Mouse (Mus musculus) cerebellum, adult 11-12 months (tissue): Measurements from ENCODE around the gene Ttll2.
"Not testable (repeated sequence)": the region's sequence is repeated elsewhere in the genome, so short reads cannot be mapped to it uniquely, and the experiment has no call there.

ENCODE experiments used
- DNase-seq: peaks from one replicate; pipeline ENCODE4 v3.0.0; 2022

The Ttll2 gene

DNA sequence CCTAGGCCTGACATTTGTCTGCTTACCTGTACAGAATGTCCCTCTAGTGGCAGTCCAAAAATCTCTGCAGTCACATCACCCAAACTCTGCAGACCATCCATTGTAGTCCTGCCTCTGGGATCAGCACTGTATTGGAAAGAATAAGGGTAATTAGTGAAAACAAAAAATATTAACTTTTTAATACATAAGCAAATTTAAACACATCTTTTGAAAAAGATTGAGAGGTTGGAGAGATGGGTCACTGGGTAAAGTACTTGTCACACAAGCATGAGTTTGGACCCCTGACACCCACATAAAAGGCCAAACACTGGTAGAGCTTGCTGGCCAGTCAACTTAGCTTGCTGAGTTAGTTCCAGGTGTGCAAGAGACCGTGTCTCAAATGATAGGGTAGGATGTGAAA lies at the start of gene Ttll2:
TSS of gene Ttll2 (minus strand) at position 101 of the 400 bp plus-strand sequence.
- DNase-seq, result not testable (repeated sequence)

DNA sequence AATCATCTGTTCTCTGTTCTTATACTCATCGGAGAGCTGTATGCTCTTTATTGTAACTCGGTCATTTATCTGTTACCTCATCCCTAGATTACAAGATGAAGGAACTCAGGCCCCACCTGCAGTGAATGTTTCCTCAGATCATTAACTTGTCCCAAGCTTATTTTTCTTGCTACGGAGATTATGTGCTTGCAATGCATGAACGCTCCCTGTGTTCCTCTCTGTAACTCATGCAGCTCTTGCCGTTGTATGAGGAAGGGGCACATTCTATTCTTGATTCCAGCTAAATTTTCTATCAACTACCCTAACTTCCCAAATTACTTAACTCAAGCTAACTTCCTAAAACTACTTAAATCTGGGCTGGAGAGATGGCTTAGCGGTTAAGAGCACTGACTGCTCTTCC lies 47.3 kb upstream of the Ttll2 start:
- DNase-seq, result not testable (repeated sequence)

DNA sequence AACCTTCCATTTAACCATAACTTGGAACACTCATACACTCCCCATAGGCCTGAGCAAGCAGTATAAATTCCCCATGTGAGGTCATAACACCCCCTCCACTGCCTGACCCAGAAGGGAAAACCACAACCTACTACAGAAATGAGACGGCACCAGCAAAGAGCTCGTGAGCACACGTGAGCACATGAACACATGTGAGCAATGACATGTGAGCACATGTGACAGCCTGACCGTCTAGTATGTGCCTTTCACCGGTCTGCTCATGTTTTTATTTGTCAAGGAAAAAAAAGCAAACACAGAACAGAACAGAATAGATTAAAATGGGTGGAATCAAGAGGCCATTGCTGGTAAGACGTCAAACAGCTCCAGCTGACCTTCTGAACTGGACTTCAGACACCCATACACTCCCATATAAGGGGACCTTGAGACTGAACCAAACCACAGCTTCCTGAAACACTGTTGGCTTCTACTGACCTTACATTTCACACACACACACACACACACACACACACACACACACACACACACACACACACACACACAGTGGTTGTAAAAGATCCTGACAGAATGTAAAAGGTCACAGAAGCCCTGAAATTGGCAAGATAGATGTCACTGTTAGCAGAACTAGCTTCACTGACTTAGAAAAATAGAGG lies 45.8 kb upstream of the Ttll2 start:
- not testable (repeated sequence) for DNase-seq

DNA sequence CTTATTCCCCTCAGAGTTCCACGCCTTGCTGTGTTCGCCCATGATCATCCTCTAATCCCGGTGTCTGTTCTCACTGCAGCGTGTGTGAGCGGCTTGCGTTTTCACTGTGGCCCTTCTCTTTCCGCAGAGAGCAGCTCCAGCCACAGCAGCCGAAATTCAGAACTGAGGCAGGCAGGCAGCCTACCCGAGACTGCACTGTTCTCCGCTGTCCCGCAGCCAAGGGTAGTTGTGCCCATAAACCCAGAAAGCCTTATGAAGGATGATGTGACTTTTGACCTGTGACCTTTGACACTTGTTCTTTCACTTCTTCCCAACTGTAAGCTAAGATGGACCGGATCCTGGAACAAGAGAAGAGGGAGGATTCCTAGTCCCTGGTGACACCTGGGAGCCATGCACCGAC lies 44.6 kb upstream of the Ttll2 start:
- not testable (repeated sequence) for DNase-seq

DNA sequence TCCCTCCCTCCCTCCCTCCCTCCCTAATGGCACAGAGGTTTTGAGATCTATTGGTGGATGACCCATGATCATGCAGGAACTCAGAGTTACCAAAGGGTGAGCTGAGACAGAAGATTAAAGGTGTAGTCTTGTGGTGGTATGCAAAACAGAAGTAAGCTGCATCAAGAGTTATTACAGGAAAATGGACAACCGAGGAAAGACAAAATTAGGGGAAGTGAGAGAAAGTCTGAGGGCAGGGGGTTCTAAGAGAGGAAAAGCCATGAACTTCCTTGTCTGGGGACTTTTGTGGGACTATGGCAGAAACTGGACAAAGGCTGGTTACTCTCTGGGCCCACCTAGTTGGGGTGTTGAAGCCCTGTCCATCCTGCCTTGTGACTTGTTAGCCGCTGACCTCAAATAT lies 43.8 kb upstream of the Ttll2 start:
- DNase-seq, result not testable (repeated sequence)

DNA sequence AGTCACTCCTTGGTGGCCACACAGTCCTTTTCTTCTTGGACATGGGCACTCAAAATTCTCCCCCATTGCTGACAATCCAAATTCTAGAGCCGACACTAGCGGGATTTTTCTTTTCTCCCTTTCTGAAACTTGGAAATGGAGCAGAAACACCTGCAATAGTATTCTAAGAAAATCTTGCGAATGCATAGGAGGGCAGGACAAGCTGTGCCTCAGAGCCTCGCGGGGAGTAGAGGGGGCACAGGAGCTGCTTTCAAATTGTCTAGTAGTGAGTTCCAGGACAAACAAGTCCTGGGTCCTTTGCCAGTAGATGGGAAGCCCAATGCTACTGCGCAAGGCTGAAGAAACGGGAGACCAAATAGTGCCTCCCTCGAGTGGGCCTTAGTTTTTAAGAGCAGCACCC lies 43.2 kb upstream of the Ttll2 start:
- DNase-seq, result not testable (repeated sequence)

DNA sequence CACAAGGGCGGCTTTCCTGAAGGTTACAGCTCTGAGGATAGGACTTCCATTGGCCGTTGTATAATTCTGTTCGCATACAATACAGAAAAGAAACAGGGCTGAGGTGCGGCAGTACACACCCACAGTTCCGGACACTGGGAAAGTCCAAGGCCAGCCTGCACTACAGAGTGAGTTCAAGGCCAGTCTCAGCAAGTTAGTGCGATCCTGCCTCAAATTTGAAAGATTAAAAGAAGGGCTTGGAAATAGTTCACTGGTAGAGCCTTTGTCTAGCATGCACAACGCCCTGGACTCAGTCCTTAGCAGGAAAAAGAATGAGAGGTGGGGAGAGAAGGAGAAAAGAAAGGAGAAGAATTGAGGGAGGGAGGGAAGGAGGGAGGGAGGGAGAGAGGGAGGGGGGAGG lies 42.6 kb upstream of the Ttll2 start:
- not testable (repeated sequence) for DNase-seq

DNA sequence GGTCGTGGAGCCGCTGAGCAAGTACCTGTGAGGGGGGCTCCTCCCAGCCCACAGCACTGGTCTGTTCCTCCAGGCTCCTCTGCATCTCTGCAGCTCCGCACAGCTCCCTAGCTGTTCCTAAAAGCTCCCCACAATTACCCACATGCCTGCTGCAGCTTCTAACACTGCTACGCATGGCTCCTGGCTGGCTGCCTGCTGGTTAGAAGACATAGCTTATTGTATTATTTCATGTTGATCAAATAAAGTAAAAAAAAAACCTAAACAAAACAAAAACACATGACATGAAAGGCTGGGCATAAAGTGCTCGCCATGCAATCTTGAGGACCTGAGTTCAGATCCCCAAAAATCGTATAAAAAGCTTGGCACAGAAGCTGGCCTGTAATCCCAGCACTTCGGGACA lies 37.4 kb upstream of the Ttll2 start:
- DNase-seq, result not testable (repeated sequence)

DNA sequence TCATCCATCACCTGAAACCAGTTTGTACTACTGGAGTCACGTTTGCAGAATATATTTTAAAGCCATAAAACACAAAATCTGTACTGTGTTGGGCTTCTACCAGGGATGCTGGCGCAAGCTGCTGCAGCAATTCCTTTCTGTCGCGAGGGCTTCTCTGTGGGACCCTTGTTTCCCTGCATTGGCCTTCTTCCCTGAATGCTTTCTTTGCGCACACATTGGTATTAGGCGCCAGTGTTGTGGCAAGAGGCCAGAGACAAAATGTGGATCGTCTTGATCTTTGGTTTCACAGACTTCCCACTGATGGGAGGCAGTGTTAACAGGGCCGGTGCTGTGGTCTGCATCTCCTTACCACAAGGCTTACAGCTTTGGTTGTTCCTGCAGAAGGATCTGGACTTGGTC lies 36.5 kb upstream of the Ttll2 start:
- DNase-seq, result not testable (repeated sequence)

DNA sequence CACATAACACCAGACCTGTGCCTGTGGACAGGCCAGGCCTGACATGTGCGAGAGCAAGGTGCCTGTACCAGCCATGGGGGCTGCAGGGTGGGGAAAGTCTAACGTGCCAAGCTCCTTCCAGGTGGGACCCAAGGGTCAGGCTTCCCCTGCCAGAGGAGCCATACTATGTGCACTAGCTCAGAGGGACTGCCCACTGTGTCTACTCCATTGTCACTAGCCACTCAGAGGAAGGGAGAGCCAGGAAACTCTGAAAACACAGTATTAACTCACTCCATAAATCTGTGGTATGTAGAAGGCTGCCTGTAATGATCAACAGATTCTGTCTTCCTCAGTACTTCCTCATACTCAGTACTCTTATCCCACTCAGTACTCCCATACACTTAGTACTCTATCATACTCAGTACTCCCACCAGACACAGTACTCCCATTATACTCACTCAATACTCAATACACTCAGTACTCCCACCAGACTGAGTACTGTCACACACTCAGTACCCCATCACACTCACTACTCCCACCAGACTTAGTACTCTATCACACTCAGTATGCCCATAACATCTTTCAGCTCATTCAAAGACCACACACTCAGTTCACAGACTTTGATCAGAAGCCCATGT lies 36.0 kb upstream of the Ttll2 start:
- DNase-seq, result not testable (repeated sequence)

DNA sequence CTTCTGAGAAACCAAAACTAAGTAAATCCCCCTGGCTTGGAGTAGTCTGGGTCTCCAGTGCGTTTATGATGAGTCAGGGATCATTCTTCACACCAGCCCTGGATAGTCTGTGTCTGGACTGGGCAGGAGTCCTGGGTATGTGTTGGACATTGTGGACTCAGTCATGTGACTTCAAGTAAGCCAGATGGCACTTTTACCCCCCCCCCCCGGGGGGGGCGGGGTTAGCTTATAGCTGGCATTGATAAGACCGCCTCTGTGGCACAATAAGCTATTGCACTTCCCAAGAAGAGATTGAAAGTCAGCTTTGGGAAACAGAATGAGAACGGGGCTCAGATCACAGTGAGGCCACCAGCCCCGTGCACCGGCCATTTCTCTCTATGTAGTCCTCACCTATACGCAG lies 33.5 kb upstream of the Ttll2 start:
- DNase-seq, result not testable (repeated sequence)

DNA sequence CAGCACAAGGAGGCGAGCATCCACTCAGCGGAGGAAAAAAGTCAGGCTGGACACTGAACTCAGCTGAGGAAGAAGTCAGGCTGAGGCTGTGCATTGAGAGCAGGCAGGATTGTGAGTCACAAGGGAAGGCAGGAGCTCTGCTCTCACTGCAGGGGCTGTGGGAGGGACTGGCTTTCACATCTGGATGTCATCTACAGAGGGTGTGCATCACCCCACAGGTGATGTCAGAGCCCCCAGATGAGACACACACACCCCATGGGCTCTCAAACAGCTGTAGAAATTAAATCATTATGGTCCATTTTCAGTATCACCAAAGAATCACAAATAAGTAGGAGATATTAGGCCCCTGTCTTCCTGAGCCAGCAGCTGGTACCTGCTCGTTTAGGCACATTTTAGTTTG lies 32.9 kb upstream of the Ttll2 start, which contains the start of gene Unc93a2:
TSS of gene Unc93a2 (minus strand) at position 101 of the 400 bp plus-strand sequence.
- not testable (repeated sequence) for DNase-seq

DNA sequence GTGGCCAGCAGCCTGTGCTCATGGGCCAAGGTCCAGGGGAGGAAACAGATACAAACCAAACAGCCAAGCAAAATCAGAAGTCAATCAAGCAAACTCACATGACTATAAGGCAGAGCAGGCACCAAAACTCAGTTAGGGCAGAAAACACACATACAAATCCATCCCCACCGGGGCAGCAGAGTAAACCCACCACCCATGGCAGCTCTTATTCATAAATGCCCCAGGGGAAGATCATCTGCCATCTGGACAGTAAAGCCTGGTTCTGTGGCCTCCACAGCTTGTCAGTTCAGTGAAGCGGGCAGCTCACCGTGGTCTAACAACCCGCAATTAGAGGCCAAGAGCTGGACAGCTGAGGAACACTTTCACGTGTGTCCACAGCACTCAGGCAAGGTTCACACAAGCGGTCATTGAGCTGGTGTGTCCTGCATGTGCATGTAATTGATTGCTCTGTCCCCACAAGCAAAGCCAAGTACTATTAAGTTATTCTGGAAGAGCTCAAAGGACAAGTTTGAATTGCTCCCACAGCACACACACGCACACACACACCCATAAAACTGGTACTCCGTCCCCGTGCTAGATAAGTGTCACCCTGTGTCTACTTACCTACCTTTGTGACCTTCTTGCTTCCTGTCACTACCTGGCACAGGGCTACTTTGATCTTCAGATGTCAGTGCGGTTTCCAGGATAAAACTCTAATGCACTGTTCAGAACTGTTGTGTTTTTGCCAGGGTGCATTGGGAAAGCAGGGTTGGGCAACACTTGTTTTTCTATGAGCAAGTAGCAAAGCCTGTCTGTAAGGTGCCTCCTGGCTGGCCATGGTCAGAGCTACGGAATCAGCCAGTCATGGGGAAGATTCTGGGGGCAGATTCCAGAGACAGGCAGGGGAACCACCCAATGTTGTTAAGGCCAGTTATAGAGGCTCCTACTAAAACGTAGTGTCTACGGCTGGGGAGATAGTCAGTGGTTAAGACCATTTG lies 31.0 kb upstream of the Ttll2 start:
- DNase-seq, result not testable (repeated sequence)

DNA sequence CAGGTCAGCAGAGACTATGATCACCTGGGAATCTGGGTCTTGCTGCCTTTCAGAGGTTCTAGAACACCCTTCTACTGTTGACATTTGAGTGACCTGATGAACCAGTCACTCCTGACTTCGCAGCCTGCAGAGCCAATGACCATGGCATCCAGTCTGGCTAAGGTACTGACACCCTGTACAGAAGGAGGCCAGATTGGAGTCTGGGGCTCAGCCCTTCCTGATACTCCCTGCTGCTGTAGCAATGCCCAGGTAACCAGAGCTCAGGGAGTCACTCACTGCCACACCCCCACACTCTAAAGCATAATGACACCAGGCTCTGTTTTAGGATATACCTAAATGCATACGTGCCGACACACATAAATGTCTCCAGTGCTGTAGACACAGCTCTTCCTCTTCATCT lies 30.2 kb upstream of the Ttll2 start:
- not testable (repeated sequence) for DNase-seq

DNA sequence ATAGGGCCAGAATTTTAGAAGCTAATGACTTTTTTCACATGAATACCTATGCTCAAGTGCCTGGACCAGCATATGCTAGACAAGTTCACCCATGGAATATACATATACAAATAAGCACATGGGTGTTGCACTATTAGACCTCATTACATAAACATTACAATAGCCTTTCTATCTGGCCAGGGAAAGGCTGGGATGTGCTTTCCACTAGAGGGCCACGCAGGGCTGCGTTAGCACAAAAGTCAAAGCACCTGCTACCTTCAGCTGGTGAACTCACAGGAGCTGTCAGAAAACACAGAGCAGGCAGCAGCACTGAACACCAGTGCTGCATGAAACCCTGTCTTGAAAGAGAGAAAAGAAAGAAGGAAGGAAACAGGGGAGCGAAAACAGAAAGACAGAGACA lies 25.4 kb upstream of the Ttll2 start:
- not testable (repeated sequence) for DNase-seq

DNA sequence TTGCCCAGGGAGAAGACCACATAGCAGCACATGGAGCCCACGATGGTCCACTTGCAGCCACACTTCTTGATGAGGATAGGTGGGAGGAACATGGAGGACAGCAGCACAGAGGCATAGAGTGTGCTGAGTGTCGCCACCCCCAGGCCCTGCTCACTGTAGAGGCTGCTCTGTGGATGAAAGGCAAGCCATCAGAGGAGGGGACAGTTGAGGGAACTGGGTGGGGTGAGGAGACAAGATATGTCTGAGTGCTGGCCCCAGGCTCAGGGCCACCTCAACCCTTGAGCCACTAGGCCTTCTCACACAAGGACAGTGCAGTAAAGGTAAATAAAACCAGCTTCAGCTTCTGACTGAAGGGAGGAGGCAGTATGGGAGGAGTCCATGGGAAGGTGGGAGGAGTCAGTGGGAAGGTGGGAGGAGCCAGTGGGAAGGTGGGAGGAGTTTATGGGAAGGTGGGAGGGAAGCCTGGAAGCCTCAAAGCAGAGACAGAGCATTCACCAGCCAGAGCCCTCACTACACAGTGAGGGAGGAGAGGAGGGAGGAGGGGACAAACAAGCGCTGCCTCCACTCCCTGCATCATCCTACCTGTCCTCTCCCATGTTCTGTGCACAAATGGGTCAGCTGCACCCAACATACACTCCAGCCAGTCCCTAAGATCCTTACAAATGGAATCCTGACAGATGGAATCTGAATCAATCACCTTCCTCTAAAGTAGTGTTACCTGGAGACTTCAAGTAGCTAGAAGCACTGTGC lies 24.6 kb upstream of the Ttll2 start:
- not testable (repeated sequence) for DNase-seq

DNA sequence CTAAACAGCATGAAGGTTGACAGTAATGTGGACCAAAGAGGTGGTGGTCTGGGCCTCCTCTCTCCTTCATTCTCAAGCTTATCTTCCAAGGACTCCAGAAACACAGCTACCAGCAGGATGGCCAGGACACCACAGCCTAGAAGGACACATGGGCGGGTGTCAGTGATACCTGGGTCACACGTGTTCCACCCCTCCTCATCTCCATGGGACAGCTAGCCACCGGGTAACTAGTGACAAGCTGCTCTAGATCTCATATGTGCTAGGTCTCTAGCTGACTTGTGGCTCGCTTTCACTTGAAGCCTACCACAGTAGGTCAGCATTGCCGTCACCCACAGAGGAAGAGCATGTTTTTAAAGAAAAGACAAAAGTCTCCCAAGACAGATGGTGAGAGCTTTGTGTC lies 19.4 kb upstream of the Ttll2 start, which contains the start of gene Gm49630:
TSS of gene Gm49630 (minus strand) at position 101 of the 400 bp plus-strand sequence.
- not testable (repeated sequence) for DNase-seq

DNA sequence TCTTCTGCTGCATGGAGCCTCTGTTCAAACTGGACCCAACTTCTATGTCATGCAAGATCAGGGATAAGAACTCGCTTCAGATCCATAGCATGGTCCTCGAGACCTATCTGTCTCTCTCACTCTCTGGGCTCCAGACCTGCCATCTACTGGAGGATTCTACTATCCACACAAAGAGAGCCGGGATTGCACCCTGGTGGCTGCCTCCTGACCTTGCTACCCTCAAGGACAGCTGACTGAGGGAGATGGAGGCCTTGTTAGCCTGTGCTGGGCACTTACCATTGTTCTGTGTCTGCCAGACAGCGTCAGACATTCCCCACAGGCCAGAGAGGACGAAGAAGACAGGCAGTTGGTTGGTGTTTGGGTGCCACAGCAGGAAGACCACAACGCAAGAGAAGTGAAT lies 16.9 kb upstream of the Ttll2 start:
- DNase-seq, result not testable (repeated sequence)

DNA sequence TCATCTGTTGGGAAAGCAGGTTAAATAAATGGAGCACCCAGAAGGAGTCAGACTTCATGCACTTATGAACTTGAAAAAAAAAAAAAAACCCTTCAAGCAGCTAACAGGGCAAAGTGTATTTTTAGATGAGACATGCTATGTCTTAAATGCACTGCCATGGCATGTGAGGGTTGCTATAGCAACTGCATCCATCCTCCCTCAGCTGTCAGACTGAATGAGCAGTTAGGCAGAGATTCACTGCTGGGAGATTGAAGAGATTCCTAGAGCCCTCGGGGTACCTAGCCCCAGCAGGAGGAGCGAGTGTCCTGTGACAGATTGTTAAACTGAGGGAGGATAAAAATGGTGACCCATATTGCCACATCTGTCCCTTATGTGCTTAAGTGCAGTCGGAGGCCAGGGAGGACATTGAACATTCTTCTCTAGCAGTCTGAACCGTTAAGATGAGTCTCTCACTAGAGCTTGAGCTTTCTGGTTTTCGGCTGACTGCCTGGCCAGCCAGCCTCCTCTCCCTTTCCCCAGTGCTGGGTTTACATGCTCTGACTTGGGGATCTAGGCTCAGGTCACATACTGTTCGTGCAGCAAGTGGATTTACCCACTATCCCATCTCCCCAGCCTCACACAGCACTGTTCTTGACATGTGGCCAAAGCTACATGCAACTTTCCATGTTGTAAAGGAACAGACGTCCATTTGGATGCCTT lies 14.3 kb upstream of the Ttll2 start:
- DNase-seq, result not testable (repeated sequence)

DNA sequence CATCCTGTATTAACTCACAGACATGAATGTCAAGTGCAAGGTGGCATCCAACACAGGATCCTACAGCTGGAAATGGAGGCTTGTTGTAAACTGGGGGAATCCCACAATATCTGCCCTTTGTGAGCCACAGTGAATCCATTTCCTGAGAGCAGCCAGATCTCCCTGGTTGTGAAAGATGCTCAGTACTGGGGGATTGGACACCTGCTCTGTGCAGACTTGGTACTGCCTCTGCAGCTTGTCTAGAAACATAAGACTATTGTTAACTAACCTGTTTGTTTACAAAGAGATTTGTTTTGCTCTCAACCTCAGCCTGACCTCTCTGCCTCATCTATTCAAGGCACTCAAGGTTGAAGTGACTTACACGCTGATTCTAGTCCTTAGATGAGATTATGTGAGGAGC lies 13.8 kb upstream of the Ttll2 start:
- not testable (repeated sequence) for DNase-seq

DNA sequence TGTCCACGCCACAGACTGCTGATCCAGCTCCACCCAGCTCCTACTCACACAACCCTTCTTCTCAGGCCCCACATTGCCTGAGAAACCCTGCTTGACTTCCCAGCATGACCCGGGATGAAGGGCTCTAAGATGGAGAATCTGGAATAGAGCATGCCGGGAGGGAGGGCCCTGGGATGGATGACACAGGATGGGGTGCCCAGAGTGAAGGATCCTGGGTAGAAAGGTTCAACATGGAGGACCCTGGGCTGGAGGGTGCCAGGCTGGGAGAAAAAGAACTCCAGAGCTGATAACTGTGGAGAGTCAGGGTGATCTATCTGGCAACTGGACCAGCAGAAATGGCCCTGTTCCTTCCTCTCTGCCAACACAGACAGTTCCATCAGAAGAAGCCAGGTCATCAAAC lies 13.1 kb upstream of the Ttll2 start:
- DNase-seq, result not testable (repeated sequence)
